Mouse (Mus musculus): Measurements from ENCODE around the gene Tjp1.

DNA sequence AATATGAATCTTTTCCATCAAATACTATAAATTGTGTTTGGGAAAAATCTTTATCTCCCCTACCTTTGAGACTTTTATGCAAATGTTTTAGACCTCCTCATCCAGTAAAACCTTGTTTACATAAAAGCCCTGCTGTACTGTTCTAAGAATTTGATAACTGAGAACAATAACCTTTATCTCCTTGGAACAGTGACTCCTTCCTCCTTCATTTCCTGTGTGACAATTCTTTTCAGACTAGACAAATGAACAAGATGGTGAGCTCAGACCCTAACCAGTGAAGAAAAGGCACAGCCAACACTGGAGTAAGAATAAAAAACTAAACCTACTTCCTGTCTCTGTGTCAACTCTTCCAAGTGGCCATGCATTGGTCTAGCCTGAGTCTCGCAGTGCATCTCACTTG, 107.7 kb downstream of the Tjp1 start:
- TF ChIP-seq HCFC1 (IDR thresholded peaks at IDR 0.05; ENCODE audit: borderline replicate concordance, insufficient read depth, low read length) (no peak), ZNF384 (IDR thresholded peaks at IDR 0.05; ENCODE audit: low read depth, low read length) (no peak), CHD2 (IDR thresholded peaks at IDR 0.05; ENCODE audit: low read depth, low read length) (no peak), ZC3H11A (IDR thresholded peaks at IDR 0.05; ENCODE audit: borderline replicate concordance, low read depth, low read length) (no peak), MAFK (IDR thresholded peaks at IDR 0.05; ENCODE audit: insufficient read depth, low read depth, low read length) (no peak)

All from ES-E14 (cell line).